Mouse (Mus musculus) small intestine, adult 2 months (tissue): ENCODE data around the gene Ypel2. TPM values are rescaled to one million over a fixed set of nuclear protein-coding genes. Genes with fewer than 3 reads are reported as not detected.

Experiments
- H3K27ac ChIP-seq: fragments of 200-500 bp; 2 replicates; pipeline ENCODE4 v1.5.1; 2012; ENCODE audit warnings: low read depth, low read length, control low read depth, inconsistent platforms; ENCODE audit not compliant: insufficient read depth
- H3K27me3 ChIP-seq: fragments of 200-500 bp; 2 replicates; pipeline ENCODE4 v1.6.1; 2012; ENCODE audit warnings: mild to moderate bottlenecking, moderate library complexity, low read length, inconsistent platforms; ENCODE audit not compliant: control insufficient read depth, insufficient read depth
- H3K36me3 ChIP-seq: fragments of 200-500 bp; 2 replicates; pipeline ENCODE4 v1.6.1; 2012; ENCODE audit warnings: mild to moderate bottlenecking, low read length, control low read depth, inconsistent platforms; ENCODE audit not compliant: control insufficient read depth, insufficient read depth
- H3K4me1 ChIP-seq: fragments of 200-500 bp; 2 replicates; pipeline ENCODE4 v1.6.1; 2012; ENCODE audit warnings: low read length, inconsistent platforms, mixed read lengths; ENCODE audit not compliant: control insufficient read depth, insufficient read depth, insufficient read length
- H3K4me3 ChIP-seq: fragments of 200-500 bp; 2 replicates; pipeline ENCODE4 v1.5.1; 2012; ENCODE audit warnings: low read depth, mild to moderate bottlenecking, control low read depth, inconsistent platforms, low read length, moderate library complexity
- CTCF ChIP-seq: fragments of 200-500 bp; IDR thresholded peaks from 2 replicates; pipeline ENCODE4 v1.5.1; 2012; ENCODE audit warnings: low read depth, mild to moderate bottlenecking, control low read depth, inconsistent platforms, low read length, moderate library complexity, mixed read lengths; ENCODE audit not compliant: insufficient replicate concordance, insufficient read length; ENCODE audit errors: extremely low read depth
- POLR2A ChIP-seq: fragments of 200-500 bp; IDR thresholded peaks from 2 replicates; pipeline ENCODE4 v1.6.1; 2012; ENCODE audit warnings: low read depth, mild to moderate bottlenecking, control low read depth, inconsistent platforms, low read length, moderate library complexity
- WGBS: fragments of 180-500 bp; shearing (Covaris S2); methylation state at CpG from one replicate; pipeline ENCODE4 v1.1.7; 2018; 5-methylcytosine and 5-hydroxymethylcytosine counted together
- polyA plus RNA-seq: library from polyadenylated mRNA; depleted of rRNA; stranded (reverse); fragments of >200 nt; gene quantifications from 2 replicates; pipeline ENCODE4 v1.2.3, GENCODE M21; 2012

Gene Ypel2
- polyA plus RNA-seq, 1 experiment, result 5.6 TPM

- Histone ChIP-seq H3K36me3 (peaks cover 21% of the 10 kb centered on the region), H3K4me3 (no peak overlapping the region), H3K27me3 (no peaks in the 10 kb centered on the region), H3K4me1 (peaks cover 4% of the 10 kb centered on the region; the same call in 1 of the 2 replicates), H3K27ac (no peak overlapping the region)
- no peak for TF ChIP-seq POLR2A
- TF ChIP-seq CTCF, result no peak
- 72% methylated on average over 8 of the region's 8 CpGs for WGBS
Observed at GRCm38 (mm10) chr11:86944539-86944938, 49.0 kb downstream of the Ypel2 start.

GRCm38 (mm10) chr11:86941904-86942303 lies 51.6 kb downstream of the Ypel2 start:
- WGBS, result 78% methylated on average over 8 of the region's 8 CpGs
- Histone ChIP-seq H3K27me3 (no peaks in the 10 kb centered on the region), H3K4me1 (peaks cover 4% of the 10 kb centered on the region; the same call in 1 of the 2 replicates), H3K27ac (no peak overlapping the region), H3K36me3 (peaks cover 23% of the 10 kb centered on the region), H3K4me3 (no peak overlapping the region)
- no peak for TF ChIP-seq CTCF
- no peak for TF ChIP-seq POLR2A

- 62% methylated on average over 6 of the region's 6 CpGs for WGBS
- no peak overlapping the region for H3K27ac ChIP-seq
- peaks cover 3% of the 10 kb centered on the region for H3K4me1 ChIP-seq
- H3K4me3 ChIP-seq, result no peak overlapping the region
- TF ChIP-seq CTCF (no peak), POLR2A (no peak)
- peaks cover 23% of the 10 kb centered on the region for H3K36me3 ChIP-seq
- H3K27me3 ChIP-seq, result no peaks in the 10 kb centered on the region
Observed at GRCm38 (mm10) chr11:86939503-86939902, 54.0 kb downstream of the Ypel2 start.

GRCm38 (mm10) chr11:86938551-86938950 lies 55.0 kb downstream of the Ypel2 start:
- Histone ChIP-seq H3K4me3 (no peak overlapping the region), H3K27me3 (no peaks in the 10 kb centered on the region), H3K36me3 (peaks cover 16% of the 10 kb centered on the region), H3K4me1 (peaks cover 3% of the 10 kb centered on the region), H3K27ac (no peak overlapping the region)
- WGBS, result 85% methylated on average over 3 of the region's 3 CpGs
- TF ChIP-seq CTCF (no peak), POLR2A (no peak)

- H3K4me1 ChIP-seq, result peaks cover 3% of the 10 kb centered on the region
- peaks cover 12% of the 10 kb centered on the region for H3K36me3 ChIP-seq
- no peak overlapping the region for H3K27ac ChIP-seq
- TF ChIP-seq CTCF (no peak), POLR2A (no peak)
- 90% methylated on average over 4 of the region's 4 CpGs for WGBS
- H3K4me3 ChIP-seq, result no peak overlapping the region
- H3K27me3 ChIP-seq, result no peaks in the 10 kb centered on the region
Observed at GRCm38 (mm10) chr11:86938108-86938507, 55.4 kb downstream of the Ypel2 start.

GRCm38 (mm10) chr11:86936938-86937337 lies 56.6 kb downstream of the Ypel2 start:
- no peaks in the 10 kb centered on the region for H3K27me3 ChIP-seq
- peaks cover 10% of the 10 kb centered on the region for H3K36me3 ChIP-seq
- TF ChIP-seq POLR2A, result no peak
- TF ChIP-seq CTCF, result no peak
- H3K4me1 ChIP-seq, result peaks cover 10% of the 10 kb centered on the region
- H3K27ac ChIP-seq, result no peak overlapping the region
- H3K4me3 ChIP-seq, result no peak overlapping the region
- WGBS, result 83% methylated on average over 9 of the region's 9 CpGs

GRCm38 (mm10) chr11:86934895-86935294 lies 58.6 kb downstream of the Ypel2 start:
- peaks cover 11% of the 10 kb centered on the region for H3K4me1 ChIP-seq
- H3K36me3 ChIP-seq, result peaks cover 3% of the 10 kb centered on the region; the same call in 1 of the 2 replicates
- TF ChIP-seq CTCF (no peak), POLR2A (no peak)
- no peaks in the 10 kb centered on the region for H3K27me3 ChIP-seq
- no peak overlapping the region for H3K4me3 ChIP-seq
- 44% methylated on average over 2 of the region's 2 CpGs for WGBS
- H3K27ac ChIP-seq, result no peak overlapping the region

- peaks cover 11% of the 10 kb centered on the region for H3K4me1 ChIP-seq
- H3K36me3 ChIP-seq, result no peaks in the 10 kb centered on the region
- H3K27me3 ChIP-seq, result no peaks in the 10 kb centered on the region
- H3K27ac ChIP-seq, result no peak overlapping the region
- TF ChIP-seq POLR2A, result no peak
- TF ChIP-seq CTCF, result no peak
- H3K4me3 ChIP-seq, result no peak overlapping the region
- WGBS, result 69% methylated on average over 2 of the region's 2 CpGs
Observed at GRCm38 (mm10) chr11:86932201-86932600, 61.3 kb downstream of the Ypel2 start.
